Mouse (Mus musculus) liver, adult 2 months (tissue): Measurements from ENCODE around the gene Usp21. TPM values are rescaled to one million over a fixed set of nuclear protein-coding genes. Genes with fewer than 3 reads are reported as not detected.
"Not testable (repeated sequence)": the region's sequence is repeated elsewhere in the genome, so short reads cannot be mapped to it uniquely, and the experiment has no call there.

Experiments used
- DNase-seq: peaks from one replicate; pipeline ENCODE4 v3.0.0-alpha.2; 2011; ENCODE audit warnings: low read depth, low spot score; ENCODE audit errors: extremely low read depth
- H3K27ac ChIP-seq: fragments of 200-500 bp; replicated peaks from 2 replicates; pipeline ENCODE4 v1.5.1; 2012; ENCODE audit warnings: low read depth, mild to moderate bottlenecking, control low read depth, inconsistent platforms, low read length; ENCODE audit not compliant: insufficient read depth
- H3K27me3 ChIP-seq: fragments of 200-500 bp; 2 replicates; pipeline ENCODE4 v1.6.1; 2012; ENCODE audit warnings: mild to moderate bottlenecking, moderate library complexity, low read length, inconsistent platforms; ENCODE audit not compliant: control insufficient read depth, insufficient read depth
- H3K36me3 ChIP-seq: fragments of 200-500 bp; 2 replicates; pipeline ENCODE4 v1.6.1; 2012; ENCODE audit warnings: low read length, inconsistent platforms; ENCODE audit not compliant: control insufficient read depth, insufficient read depth
- H3K4me1 ChIP-seq: fragments of 200-500 bp; 2 replicates; pipeline ENCODE4 v1.6.1; 2011; ENCODE audit warnings: low read length; ENCODE audit not compliant: control insufficient read depth, insufficient read depth
- H3K4me3 ChIP-seq: fragments of 200-500 bp; 2 replicates; pipeline ENCODE4 v1.5.1; 2011; ENCODE audit warnings: low read depth, mild to moderate bottlenecking, control low read depth, low read length, moderate library complexity; ENCODE audit not compliant: insufficient read depth
- H3K79me2 ChIP-seq: fragments of 200-500 bp; 2 replicates; pipeline ENCODE4 v1.6.1; 2012; ENCODE audit warnings: inconsistent platforms, mild to moderate bottlenecking, low read length, moderate library complexity; ENCODE audit not compliant: control insufficient read depth, insufficient read depth
- H3K9ac ChIP-seq: fragments of 200-500 bp; 2 replicates; pipeline ENCODE4 v1.6.1; 2012; ENCODE audit warnings: low read depth, mild to moderate bottlenecking, control low read depth, inconsistent platforms, low read length
- CTCF ChIP-seq: fragments of 200-500 bp; IDR thresholded peaks from 2 replicates; pipeline ENCODE4 v1.5.1; 2011; ENCODE audit warnings: low read depth, low read length, control low read depth
- POLR2A ChIP-seq: fragments of 200-500 bp; IDR thresholded peaks from 2 replicates; pipeline ENCODE4 v1.6.1; 2011; ENCODE audit warnings: low read length, control low read depth; ENCODE audit not compliant: insufficient read depth; ENCODE audit errors: extremely low read depth
- WGBS: fragments of 180-500 bp; shearing (Covaris S2); methylation state at CpG from one replicate; pipeline ENCODE4 v1.1.7; 2018; 5-methylcytosine and 5-hydroxymethylcytosine counted together
- polyA plus RNA-seq: library from polyadenylated mRNA; depleted of rRNA; stranded (reverse); fragments of >200 nt; gene quantifications from 2 replicates; pipeline ENCODE4 v1.2.3, GENCODE M21; 2012; rRNA removed
- total RNA-seq: library from RNA; depleted of rRNA; stranded (reverse); fragments of >200 nt; gene quantifications from 2 replicates; pipeline ENCODE4 v1.2.3, GENCODE M21; 2014; rRNA removed

The Usp21 gene
- total RNA-seq: 4.3 and 7.2 TPM in 2 replicates
- polyA plus RNA-seq: 20.2 and 23.8 TPM in 2 replicates

GRCm38 (mm10) chr1:171287136-171288081 lies at the start of gene Usp21:
Gene Usp21 (minus strand): TSS chr1:171287991.
- TF ChIP-seq CTCF (no peak), POLR2A (peak; percentile 67; the same call in 1 of the 2 replicates)
- Histone ChIP-seq H3K27me3 (no peaks in the 10 kb centered on the region), H3K27ac (peak within 1 kb of the TSS; percentile 75), H3K36me3 (peaks cover 10% of the 10 kb centered on the region), H3K79me2 (peaks cover 9% of the 10 kb centered on the region; the same call in 1 of the 2 replicates), H3K4me1 (peaks cover 3% of the 10 kb centered on the region), H3K4me3 (peak within 1 kb of the TSS; percentile 93), H3K9ac (peak within 1 kb of the TSS; percentile 97)
- DNase-seq: peak; percentile 69
- WGBS: under 1% methylated on average over 49 of the region's 49 CpGs

- peak overlapping the region; percentile 98 for H3K4me3 ChIP-seq
- H3K27me3 ChIP-seq: no peaks in the 10 kb centered on the region
- TF ChIP-seq CTCF (no peak), POLR2A (no peak)
- peaks cover 2% of the 10 kb centered on the region; the same call in 1 of the 2 replicates for H3K36me3 ChIP-seq
- H3K27ac ChIP-seq: peak overlapping the region; percentile 58
- DNase-seq: peak; percentile 67
- H3K9ac ChIP-seq: peak overlapping the region; percentile 98
- WGBS: 0% methylated on average over 4 of the region's 4 CpGs
- H3K4me1 ChIP-seq: peaks cover 12% of the 10 kb centered on the region
- H3K79me2 ChIP-seq: peaks cover 30% of the 10 kb centered on the region; the same call in 1 of the 2 replicates
Measured at GRCm38 (mm10) chr1:171330216-171330560, 42.4 kb upstream of the Usp21 start.

DNA sequence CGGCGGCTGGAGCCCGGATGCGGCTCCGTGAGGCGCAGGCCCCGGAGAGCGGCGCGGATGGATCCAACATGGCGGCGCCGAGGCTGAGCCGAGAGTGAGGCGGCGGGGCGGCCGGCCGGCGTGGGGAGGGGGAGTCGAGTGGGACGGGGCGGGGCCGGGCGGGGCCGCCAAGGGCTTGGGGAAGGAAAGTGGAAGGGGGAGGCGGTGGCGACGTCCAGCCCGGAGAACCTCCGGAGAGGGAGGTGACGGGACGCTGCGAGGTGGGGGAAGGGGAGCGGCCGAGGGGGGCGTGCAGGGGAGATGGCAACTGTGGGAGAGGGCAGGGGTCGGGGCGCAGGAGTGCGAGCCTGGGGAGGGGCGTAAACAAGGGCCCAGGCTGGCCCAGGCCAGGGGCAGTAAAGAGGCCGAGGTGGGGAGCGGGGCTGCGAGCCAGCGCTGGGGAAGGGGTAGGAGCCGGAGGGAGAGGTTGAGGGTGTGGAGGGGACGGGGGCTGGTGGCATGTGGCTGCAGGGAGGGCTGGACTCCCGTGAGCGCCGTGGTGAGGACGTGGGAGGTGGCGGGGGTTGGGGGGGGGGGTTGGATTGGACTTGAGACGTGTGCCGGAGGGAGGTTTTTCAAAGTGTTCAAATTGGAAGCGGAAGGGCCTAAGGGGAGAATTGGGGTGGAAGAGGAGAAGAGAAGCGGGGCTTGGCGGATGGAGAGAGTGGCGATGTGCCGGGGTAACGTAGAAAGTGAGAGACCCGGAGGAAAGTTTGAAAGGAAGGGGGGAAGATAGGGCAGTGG lies 41.8 kb upstream of the Usp21 start:
- DNase-seq: no peak
- TF ChIP-seq CTCF (no peak), POLR2A (no peak)
- H3K79me2 ChIP-seq: peaks cover 27% of the 10 kb centered on the region; the same call in 1 of the 2 replicates
- H3K27me3 ChIP-seq: no peaks in the 10 kb centered on the region
- H3K4me3 ChIP-seq: peak overlapping the region; percentile 98
- under 1% methylated on average over 47 of the region's 61 CpGs for WGBS
- peaks cover 12% of the 10 kb centered on the region for H3K4me1 ChIP-seq
- H3K36me3 ChIP-seq: peaks cover 2% of the 10 kb centered on the region; the same call in 1 of the 2 replicates
- peak overlapping the region; percentile 98 for H3K9ac ChIP-seq
- peak overlapping the region; percentile 58 for H3K27ac ChIP-seq

- whole genome bisulfite sequencing: 1% methylated on average over 42 of the region's 48 CpGs
- H3K79me2 ChIP-seq: peaks cover 21% of the 10 kb centered on the region; the same call in 1 of the 2 replicates
- peak within 1 kb of the TSS; percentile 94 for H3K27ac ChIP-seq
- no peaks in the 10 kb centered on the region for H3K27me3 ChIP-seq
- peak; percentile 88 for DNase-seq
- peak within 1 kb of the TSS; percentile 98 for H3K9ac ChIP-seq
- H3K36me3 ChIP-seq: peaks cover 2% of the 10 kb centered on the region; the same call in 1 of the 2 replicates
- no peak for TF ChIP-seq CTCF
- TF ChIP-seq POLR2A: 0 out of 2 replicates have a peak, but pooled peaks have one; percentile 7
- H3K4me3 ChIP-seq: peak within 1 kb of the TSS; percentile 98
- H3K4me1 ChIP-seq: peaks cover 12% of the 10 kb centered on the region
Measured at GRCm38 (mm10) chr1:171328839-171329432, 41.1 kb upstream of the Usp21 start, which contains the start of gene Dedd. Gene Dedd (plus strand): TSS chr1:171329145.

- H3K4me1 ChIP-seq: peaks cover 12% of the 10 kb centered on the region
- H3K79me2 ChIP-seq: peaks cover 17% of the 10 kb centered on the region; the same call in 1 of the 2 replicates
- 16% methylated on average over 9 of the region's 9 CpGs for WGBS
- H3K36me3 ChIP-seq: peaks cover 2% of the 10 kb centered on the region; the same call in 1 of the 2 replicates
- peak overlapping the region; percentile 66 for H3K9ac ChIP-seq
- DNase-seq: no peak
- no peaks in the 10 kb centered on the region for H3K27me3 ChIP-seq
- peak overlapping the region; percentile 98 for H3K4me3 ChIP-seq
- peak overlapping the region; percentile 94 for H3K27ac ChIP-seq
- TF ChIP-seq CTCF (no peak), POLR2A (no peak)
Measured at GRCm38 (mm10) chr1:171328244-171328643, 40.5 kb upstream of the Usp21 start.

- Histone ChIP-seq H3K4me1 (peaks cover 12% of the 10 kb centered on the region), H3K79me2 (peaks cover 13% of the 10 kb centered on the region; the same call in 1 of the 2 replicates)
- not testable (repeated sequence) for H3K27me3 ChIP-seq, H3K36me3 ChIP-seq, H3K4me3 ChIP-seq, DNase-seq, H3K27ac ChIP-seq, H3K9ac ChIP-seq
- WGBS: 70% methylated on average over 4 of the region's 4 CpGs
Measured at GRCm38 (mm10) chr1:171326588-171326987, 38.8 kb upstream of the Usp21 start.
